Mouse (Mus musculus) mesoderm, embryonic 11.5 days (tissue): Measurements from ENCODE around the gene C530008M17Rik.
A peak's percentile ranks its signal among the peaks of the same experiment; 100 is the strongest.

Experiments used
- DNase-seq: peaks from one replicate; pipeline ENCODE4 v3.0.0-alpha.2; 2012; ENCODE audit warnings: low read depth, low spot score

The C530008M17Rik gene

DNA sequence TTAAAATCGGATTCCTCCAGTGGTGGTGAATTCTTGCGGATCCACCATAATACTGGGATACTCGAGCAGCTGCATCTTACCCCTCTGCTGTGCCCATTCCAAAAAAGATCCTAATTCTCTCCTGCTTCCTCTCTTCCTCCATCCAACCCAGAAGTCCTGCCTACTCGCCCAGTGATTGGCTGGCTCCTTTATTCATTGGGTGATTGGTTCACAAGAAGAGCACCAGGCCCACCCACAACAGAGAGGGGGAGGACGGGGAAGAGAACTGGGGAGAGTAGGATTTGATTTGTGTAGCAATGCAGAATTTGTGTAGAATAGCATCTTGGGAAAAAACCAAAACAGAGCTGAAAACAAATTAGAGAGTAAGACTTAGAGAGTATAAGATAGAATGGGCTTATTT lies 180.7 kb downstream of the C530008M17Rik start:
- peak; percentile 34 for DNase-seq

DNA sequence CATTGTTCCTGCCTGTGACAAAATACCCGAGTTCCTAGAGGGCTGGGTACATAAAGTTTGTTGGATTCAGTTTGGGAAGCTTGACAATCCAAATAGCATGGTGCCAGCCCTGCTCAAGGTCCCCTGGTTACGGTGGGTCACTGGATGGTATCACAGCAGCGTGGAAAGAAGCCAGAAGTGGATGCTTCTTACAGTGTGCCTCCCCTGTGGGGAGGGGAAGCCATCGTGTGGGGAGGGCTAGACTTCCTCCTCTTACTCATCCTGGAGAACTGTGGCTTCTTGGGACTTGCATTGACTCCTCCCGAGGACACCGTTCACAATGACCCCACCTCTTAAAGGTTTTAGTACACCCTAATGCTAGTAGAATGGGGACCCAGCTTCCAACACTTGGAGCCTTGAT lies 183.5 kb downstream of the C530008M17Rik start:
- no peak for DNase-seq

DNA sequence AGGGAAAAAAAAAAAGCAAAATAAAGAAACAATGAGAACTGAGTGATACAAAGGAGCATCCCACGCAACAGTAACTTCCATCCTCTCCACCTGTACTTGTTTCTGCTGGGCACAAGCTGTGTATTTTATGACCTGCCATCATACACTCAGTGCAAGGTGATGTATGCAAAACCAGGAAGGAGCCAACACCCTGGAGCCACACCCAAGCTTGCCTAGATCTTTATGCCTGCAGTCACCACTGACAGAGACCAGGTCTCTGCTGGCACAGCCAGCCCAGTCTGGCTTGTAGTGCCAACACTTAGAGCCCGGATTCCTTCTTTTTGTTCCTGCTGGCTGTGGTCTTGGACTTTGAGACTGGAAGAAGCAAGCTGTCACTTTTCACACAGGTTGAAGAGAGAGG lies 185.5 kb downstream of the C530008M17Rik start:
- no peak for DNase-seq

- peak; percentile 56 for DNase-seq
Observed at GRCm38 (mm10) chr5:76843448-76843847, 187.1 kb downstream of the C530008M17Rik start.

- no peak for DNase-seq
Observed at GRCm38 (mm10) chr5:76843851-76844419, 187.6 kb downstream of the C530008M17Rik start.

- no peak for DNase-seq
Observed at GRCm38 (mm10) chr5:76844618-76845186, 188.4 kb downstream of the C530008M17Rik start.

DNA sequence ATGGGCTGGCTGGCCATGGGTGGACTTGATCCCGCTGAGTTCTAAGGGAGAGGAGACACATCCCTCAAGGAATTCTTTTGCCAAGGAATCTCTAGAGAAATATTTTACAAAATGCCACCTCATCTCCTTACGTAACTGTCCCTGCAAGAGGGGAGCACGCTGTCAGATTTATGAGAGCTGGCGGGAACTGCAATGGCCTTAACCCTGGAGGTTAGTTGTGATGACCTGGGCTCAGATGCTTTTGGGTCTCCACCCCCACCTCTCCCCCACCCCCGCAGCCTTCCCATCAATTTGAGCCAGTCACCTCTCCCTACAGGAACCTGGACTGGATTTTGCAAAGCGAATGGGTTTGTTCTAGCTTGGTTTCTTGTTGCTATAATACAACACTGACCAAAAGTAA lies 190.8 kb downstream of the C530008M17Rik start:
- DNase-seq = no peak

- no peak for DNase-seq
Observed at GRCm38 (mm10) chr5:76851316-76851715, 195.0 kb downstream of the C530008M17Rik start.

DNA sequence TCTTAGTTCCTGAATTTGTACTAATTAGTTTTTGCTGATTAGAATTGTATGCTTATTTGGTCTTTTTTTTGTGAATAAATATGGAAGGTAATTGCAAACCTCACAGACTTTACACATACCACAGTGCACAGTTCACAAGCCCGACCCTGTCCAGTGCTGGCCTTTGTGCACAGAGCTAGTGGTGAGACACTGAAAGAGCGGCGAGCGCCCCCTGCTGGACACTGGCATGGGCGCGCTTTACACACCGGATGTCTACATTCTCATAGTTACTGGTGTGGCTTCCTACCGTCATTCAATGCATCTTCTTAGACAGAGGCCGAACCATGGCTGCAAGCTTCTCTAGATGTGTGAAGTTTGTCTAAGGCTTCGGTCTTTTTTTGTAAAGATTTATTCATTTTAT lies 197.2 kb downstream of the C530008M17Rik start:
- peak; percentile 85 for DNase-seq

GRCm38 (mm10) chr5:76855829-76856600 lies 199.7 kb downstream of the C530008M17Rik start:
- DNase-seq = no peak

DNA sequence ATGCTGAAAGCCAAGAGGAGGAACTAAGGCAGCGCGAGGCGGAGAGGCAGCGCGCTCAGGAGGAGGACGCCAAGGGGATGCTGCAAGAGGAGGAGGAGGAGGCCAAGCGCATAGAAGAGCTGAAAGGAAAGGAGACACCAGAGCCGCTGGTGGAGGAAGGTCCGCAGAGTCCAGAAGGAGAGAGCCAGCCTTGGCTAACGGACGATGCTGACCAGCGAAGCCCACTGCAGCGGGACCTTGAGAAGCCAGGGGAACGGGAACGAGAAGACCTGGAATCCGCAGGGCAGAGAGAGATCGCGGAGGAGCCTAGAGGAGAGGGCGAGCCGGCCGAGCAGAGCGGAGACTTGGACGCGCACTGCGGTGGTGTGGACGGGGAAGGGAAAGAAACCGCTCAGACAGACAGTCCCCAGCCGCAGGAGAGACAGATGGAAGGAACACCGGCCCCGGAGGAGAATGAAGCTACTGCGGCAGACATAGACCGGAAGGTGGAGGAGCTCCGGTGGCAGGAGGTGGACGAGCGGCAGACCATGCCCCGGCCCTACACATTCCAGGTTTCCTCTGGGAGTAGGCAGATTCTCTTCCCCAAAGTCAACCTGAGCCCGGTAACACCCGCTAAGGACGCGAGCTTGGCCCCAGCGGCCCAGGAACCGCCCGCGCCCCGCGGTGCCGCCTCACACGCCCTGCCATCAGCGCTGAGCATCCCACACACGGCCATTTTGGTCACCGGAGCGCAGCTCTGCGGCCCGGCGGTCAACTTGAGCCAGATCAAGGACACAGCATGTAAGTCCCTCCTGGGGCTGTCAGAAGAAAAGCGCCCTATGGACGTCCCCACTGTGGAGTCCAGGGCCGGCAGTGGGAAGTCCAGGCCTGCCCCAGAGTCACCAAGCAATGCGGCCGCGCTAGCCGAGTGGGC lies 201.0 kb downstream of the C530008M17Rik start:
- no peak for DNase-seq

- DNase-seq = no peak
Observed at GRCm38 (mm10) chr5:76858444-76858843, 202.1 kb downstream of the C530008M17Rik start.

GRCm38 (mm10) chr5:76866819-76867218 lies 210.5 kb downstream of the C530008M17Rik start:
- DNase-seq = no peak

GRCm38 (mm10) chr5:76868693-76869286 lies 212.5 kb downstream of the C530008M17Rik start:
- peak; percentile 63 for DNase-seq

- DNase-seq = no peak
Observed at GRCm38 (mm10) chr5:76869553-76869952, 213.2 kb downstream of the C530008M17Rik start.

DNA sequence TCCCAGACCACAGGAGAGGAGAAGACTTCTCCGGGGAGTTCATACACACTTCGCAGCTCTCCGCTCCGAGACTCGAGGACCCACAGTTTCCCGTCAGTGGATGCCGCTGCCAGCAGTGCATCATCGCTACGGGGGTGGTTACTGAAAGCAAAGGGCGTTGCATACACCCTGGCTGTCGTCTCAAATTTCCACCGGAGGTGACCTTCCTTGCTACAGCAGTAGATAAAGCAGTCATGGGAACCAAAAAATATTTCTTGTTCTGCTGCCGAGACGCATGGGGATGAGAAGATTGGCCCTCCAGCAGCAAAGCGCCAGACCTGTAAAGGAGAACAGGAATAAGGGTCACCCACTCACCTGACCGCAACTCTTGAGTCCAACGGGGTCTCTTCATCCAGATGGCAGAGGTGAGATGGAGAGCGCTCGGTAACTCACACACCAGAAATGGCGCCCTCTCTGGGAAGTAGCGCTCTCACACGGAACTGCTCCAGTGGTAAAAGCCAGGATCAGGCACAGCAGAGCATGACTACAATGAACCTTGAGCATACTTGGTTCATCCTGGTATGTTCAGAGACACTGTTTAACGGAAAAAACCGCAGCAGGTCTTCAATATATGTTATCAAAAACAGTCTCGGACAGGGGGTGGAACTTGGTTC lies 219.9 kb downstream of the C530008M17Rik start:
- DNase-seq = no peak

GRCm38 (mm10) chr5:76884107-76884506 lies 227.8 kb downstream of the C530008M17Rik start:
- DNase-seq = no peak

DNA sequence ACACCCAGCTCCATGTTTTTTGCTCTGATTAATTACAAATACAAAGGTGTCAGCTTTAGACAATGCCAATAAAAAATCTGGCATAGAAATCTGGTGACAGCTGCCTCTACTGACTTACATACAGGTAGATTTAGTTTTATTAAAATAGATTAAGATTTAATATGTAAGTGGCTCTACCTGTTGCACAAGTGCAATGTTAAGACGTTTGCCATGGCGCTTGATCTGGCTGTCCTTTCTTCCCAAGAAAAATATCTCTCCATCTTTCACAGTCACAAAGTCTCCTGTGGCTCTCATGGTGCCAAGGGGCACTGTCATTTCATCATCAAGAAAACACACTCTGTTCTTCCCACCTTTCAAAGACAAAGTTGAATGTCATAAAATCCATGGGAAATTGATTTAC lies 230.7 kb downstream of the C530008M17Rik start:
- DNase-seq = no peak

DNA sequence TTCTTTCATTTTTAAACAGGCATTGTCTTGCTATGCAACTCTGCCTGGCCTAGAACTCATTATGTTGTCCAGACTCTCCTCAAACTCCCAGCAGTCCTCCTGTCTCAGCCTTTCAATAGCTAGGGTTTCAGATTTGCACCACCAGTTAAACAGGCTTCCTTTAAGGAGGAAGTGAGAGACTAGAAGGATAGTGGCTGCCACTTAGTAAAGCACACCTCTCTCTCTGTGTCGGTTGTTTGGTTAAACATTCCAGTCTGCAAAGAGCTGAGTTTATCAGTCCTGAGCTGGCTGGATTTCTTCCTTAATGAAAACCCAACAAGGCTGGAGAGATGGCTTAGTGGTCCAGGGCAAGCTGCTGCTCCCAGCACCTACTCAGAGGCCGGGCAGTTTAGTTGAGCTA lies 236.3 kb downstream of the C530008M17Rik start:
- no peak for DNase-seq

DNA sequence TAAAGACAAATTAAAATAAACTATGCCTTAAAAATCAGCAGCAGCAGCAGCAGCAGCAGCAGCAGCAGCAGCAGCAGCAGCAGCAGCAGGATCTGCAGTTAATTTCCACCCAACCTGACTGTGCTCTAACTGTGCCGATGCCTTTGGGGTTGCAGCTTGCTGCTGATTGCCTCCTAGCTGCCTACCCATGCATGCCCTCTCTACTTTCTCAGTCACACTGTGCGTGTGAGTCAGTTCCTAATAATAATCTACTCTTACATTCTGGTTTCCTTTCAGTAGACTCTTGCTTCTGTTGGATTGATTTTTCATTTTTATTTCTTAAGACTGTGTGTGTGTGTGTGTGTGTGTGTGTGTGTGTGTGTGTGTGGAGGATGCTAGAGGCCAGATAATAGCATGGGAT lies 236.8 kb downstream of the C530008M17Rik start:
- DNase-seq = no peak

GRCm38 (mm10) chr5:76902131-76902530 lies 245.8 kb downstream of the C530008M17Rik start:
- no peak for DNase-seq
